Mouse (Mus musculus) heart, embryonic 12.5 days (tissue): ENCODE data around the gene Hibch. TPM values are rescaled to one million over a fixed set of nuclear protein-coding genes. Genes with fewer than 3 reads are reported as not detected.
A peak's percentile ranks its signal among the peaks of the same experiment; 100 is the strongest.

Experiments
- ATAC-seq: fragments of 200-750 bp; cut with Nextera tagmentation; 2 replicates; pipeline ENCODE4 v1.8.0; 2017; ENCODE audit warnings: moderate TSS enrichment, moderate library complexity; ENCODE audit not compliant: insufficient number of reproducible peaks, low FRiP score
- H3K27ac ChIP-seq: fragments of 300-500 bp; sonication (generic); 2 replicates; pipeline ENCODE4 v1.5.1; 2016; ENCODE audit warnings: mild to moderate bottlenecking, moderate library complexity; ENCODE audit not compliant: poor library complexity, severe bottlenecking
- H3K27me3 ChIP-seq: fragments of 300-500 bp; sonication (generic); replicated peaks from 2 replicates; pipeline ENCODE4 v1.6.1; 2016; ENCODE audit warnings: mild to moderate bottlenecking, moderate library complexity
- H3K36me3 ChIP-seq: fragments of 300-500 bp; sonication (generic); 2 replicates; pipeline ENCODE4 v1.6.1; 2016; ENCODE audit warnings: mild to moderate bottlenecking, moderate library complexity
- H3K4me1 ChIP-seq: fragments of 300-500 bp; sonication (generic); replicated peaks from 2 replicates; pipeline ENCODE4 v1.6.1; 2016; ENCODE audit warnings: mild to moderate bottlenecking
- H3K4me2 ChIP-seq: fragments of 300-500 bp; sonication (generic); 2 replicates; pipeline ENCODE4 v1.6.1; 2016; ENCODE audit warnings: mild to moderate bottlenecking, moderate library complexity
- H3K4me3 ChIP-seq: fragments of 300-500 bp; sonication (generic); 2 replicates; pipeline ENCODE4 v1.5.1; 2016; ENCODE audit warnings: mild to moderate bottlenecking
- H3K9ac ChIP-seq: fragments of 300-500 bp; sonication (generic); 2 replicates; pipeline ENCODE4 v1.6.1; 2016; ENCODE audit warnings: mild to moderate bottlenecking, moderate library complexity
- H3K9me3 ChIP-seq: fragments of 300-500 bp; sonication (generic); replicated peaks from 2 replicates; pipeline ENCODE4 v1.6.1; 2016; ENCODE audit warnings: mild to moderate bottlenecking, moderate library complexity
- WGBS: fragments of 180-500 bp; shearing (Covaris S2); methylation state at CpG from one replicate; pipeline ENCODE4 v1.1.7; 2016; 5-methylcytosine and 5-hydroxymethylcytosine counted together
- polyA plus RNA-seq: library from polyadenylated mRNA; unstranded; fragments of >200 nt; fragmentation: Nextera tagmentation; extraction: Ambion mirVana; gene quantifications from 2 replicates; pipeline ENCODE4 v1.2.1, GENCODE M21; 2016

Hibch gene
- polyA plus RNA-seq, result 28.2 and 31.9 TPM in 2 replicates

- peak within 1 kb of the TSS; percentile 68 for H3K4me3 ChIP-seq
Measured at GRCm38 (mm10) chr1:52844782-52845665, at the start of gene Hibch. Hibch (plus strand) TSS chr1:52844929.

GRCm38 (mm10) chr1:52795927-52796326, 48.8 kb upstream of the Hibch start:
- no peak for ATAC-seq
- Histone ChIP-seq H3K4me2 (no peak overlapping the region), H3K4me3 (no peak overlapping the region), H3K36me3 (peaks cover 26% of the 10 kb centered on the region; the same call in 1 of the 2 replicates), H3K27me3 (no peaks in the 10 kb centered on the region), H3K27ac (no peak overlapping the region), H3K9me3 (no peaks in the 10 kb centered on the region), H3K9ac (no peak overlapping the region), H3K4me1 (peaks cover 30% of the 10 kb centered on the region)
- WGBS, result 93% methylated on average over 2 of the region's 2 CpGs

More at GRCm38 (mm10) chr1:52844782-52845665, at the start of gene Hibch:
- WGBS, result 2% methylated on average over 45 of the region's 45 CpGs
- Histone ChIP-seq H3K27me3 (no peaks in the 10 kb centered on the region), H3K9me3 (no peaks in the 10 kb centered on the region), H3K9ac (peak within 1 kb of the TSS; percentile 75), H3K4me2 (peak within 1 kb of the TSS; percentile 78), H3K27ac (peak within 1 kb of the TSS; percentile 80), H3K36me3 (no peaks in the 10 kb centered on the region), H3K4me1 (peaks cover 24% of the 10 kb centered on the region)
- ATAC-seq, result peak; percentile 100

DNA sequence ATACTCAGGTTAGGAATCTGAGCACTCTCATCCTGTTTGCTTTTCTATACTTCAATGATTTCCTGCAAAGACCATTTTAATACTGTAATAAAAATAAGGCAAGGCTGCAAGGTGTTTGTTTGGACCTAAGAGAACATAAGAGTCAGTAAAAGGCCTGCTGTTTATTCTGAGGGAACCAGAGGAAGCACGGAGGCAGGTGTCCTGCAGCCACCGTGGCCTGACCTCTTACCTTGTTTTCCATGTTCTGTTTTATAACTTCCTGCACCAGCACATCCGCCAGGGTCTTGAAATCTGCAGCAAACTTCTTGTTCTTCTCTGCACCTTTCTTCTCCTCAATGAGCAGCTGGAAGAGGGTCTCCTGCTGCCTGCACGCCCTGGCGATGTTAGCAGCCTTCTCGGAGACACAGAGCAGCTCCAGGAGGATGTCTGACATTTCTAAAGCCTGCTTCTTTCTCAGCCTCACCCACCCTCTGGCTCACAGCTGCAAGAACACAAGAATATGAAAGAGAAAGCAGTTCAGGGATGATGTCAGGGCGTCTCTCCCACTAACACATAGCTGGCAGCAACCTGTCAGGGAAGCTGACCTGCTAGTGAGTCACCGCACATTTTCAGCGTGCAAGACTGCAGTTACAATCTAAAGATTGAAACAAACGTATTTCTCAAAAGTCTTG, 45.5 kb upstream of the Hibch start:
- peaks cover 30% of the 10 kb centered on the region for H3K4me1 ChIP-seq
- H3K9ac ChIP-seq, result no peak overlapping the region
- H3K9me3 ChIP-seq, result no peaks in the 10 kb centered on the region
- peak overlapping the region; percentile 25 for H3K4me2 ChIP-seq
- no peak for ATAC-seq
- no peaks in the 10 kb centered on the region for H3K27me3 ChIP-seq
- peaks cover 10% of the 10 kb centered on the region; the same call in 1 of the 2 replicates for H3K36me3 ChIP-seq
- H3K4me3 ChIP-seq, result no peak overlapping the region
- peak overlapping the region; percentile 25; the same call in 1 of the 2 replicates for H3K27ac ChIP-seq
- WGBS, result 47% methylated on average over 10 of the region's 10 CpGs

GRCm38 (mm10) chr1:52799772-52800171, 45.0 kb upstream of the Hibch start:
- peaks cover 5% of the 10 kb centered on the region; the same call in 1 of the 2 replicates for H3K36me3 ChIP-seq
- H3K27me3 ChIP-seq, result no peaks in the 10 kb centered on the region
- peak overlapping the region; percentile 25; the same call in 1 of the 2 replicates for H3K27ac ChIP-seq
- H3K4me1 ChIP-seq, result peaks cover 30% of the 10 kb centered on the region
- H3K4me3 ChIP-seq, result no peak overlapping the region
- WGBS, result 30% methylated on average over 5 of the region's 5 CpGs
- peak overlapping the region; percentile 40 for H3K4me2 ChIP-seq
- no peak overlapping the region for H3K9ac ChIP-seq
- H3K9me3 ChIP-seq, result no peaks in the 10 kb centered on the region
- no peak for ATAC-seq

GRCm38 (mm10) chr1:52800340-52800740, 44.4 kb upstream of the Hibch start:
- peak overlapping the region; percentile 40 for H3K4me2 ChIP-seq
- H3K27me3 ChIP-seq, result no peaks in the 10 kb centered on the region
- no peak overlapping the region for H3K9ac ChIP-seq
- ATAC-seq, result no peak
- WGBS, result 46% methylated on average over 3 of the region's 3 CpGs
- peaks cover 30% of the 10 kb centered on the region for H3K4me1 ChIP-seq
- peak overlapping the region; percentile 25; the same call in 1 of the 2 replicates for H3K27ac ChIP-seq
- H3K36me3 ChIP-seq, result peaks cover 5% of the 10 kb centered on the region; the same call in 1 of the 2 replicates
- no peaks in the 10 kb centered on the region for H3K9me3 ChIP-seq
- H3K4me3 ChIP-seq, result no peak overlapping the region

DNA sequence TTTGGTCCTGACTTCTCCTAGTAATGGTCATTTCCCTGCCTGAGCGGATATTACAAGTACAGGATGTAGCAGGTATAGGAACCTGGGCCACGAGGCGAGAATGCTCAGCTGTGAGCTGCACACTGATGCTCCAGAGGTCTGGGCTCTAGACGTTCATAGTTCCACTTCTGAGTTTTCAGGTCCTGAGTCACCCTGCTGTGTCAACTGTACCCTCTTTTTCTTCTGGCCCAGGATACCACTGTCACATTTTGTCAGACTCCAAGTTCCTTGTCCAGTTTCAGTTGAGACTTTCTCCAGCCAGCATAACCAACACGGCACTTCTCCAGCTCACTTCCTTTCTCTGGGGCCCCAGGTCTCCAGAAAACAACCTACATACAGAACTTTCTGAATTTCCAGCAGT, 43.1 kb upstream of the Hibch start:
- no peak overlapping the region for H3K4me3 ChIP-seq
- 78% methylated on average over 5 of the region's 5 CpGs for WGBS
- no peaks in the 10 kb centered on the region for H3K9me3 ChIP-seq
- no peak overlapping the region for H3K9ac ChIP-seq
- H3K4me1 ChIP-seq, result peaks cover 30% of the 10 kb centered on the region
- no peak overlapping the region for H3K4me2 ChIP-seq
- ATAC-seq, result no peak
- no peaks in the 10 kb centered on the region for H3K27me3 ChIP-seq
- no peak overlapping the region for H3K27ac ChIP-seq
- H3K36me3 ChIP-seq, result no peaks in the 10 kb centered on the region

GRCm38 (mm10) chr1:52802406-52802975, 42.2 kb upstream of the Hibch start:
- Histone ChIP-seq H3K4me2 (no peak overlapping the region), H3K4me1 (peaks cover 30% of the 10 kb centered on the region), H3K4me3 (no peak overlapping the region), H3K9ac (no peak overlapping the region), H3K27me3 (no peaks in the 10 kb centered on the region), H3K36me3 (no peaks in the 10 kb centered on the region), H3K9me3 (no peaks in the 10 kb centered on the region), H3K27ac (no peak overlapping the region)
- no peak for ATAC-seq
- WGBS, result 85% methylated on average over 5 of the region's 5 CpGs

GRCm38 (mm10) chr1:52805041-52805440, 39.7 kb upstream of the Hibch start:
- Histone ChIP-seq H3K4me1 (peaks cover 7% of the 10 kb centered on the region), H3K27me3 (no peaks in the 10 kb centered on the region), H3K36me3 (0 out of 2 replicates have a peak, but pooled peaks cover 3% of the 10 kb centered on the region), H3K4me2 (no peak overlapping the region), H3K9ac (no peak overlapping the region), H3K9me3 (no peaks in the 10 kb centered on the region), H3K4me3 (no peak overlapping the region), H3K27ac (no peak overlapping the region)
- ATAC-seq, result no peak
- 83% methylated on average over 1 of the region's 1 CpGs for WGBS

DNA sequence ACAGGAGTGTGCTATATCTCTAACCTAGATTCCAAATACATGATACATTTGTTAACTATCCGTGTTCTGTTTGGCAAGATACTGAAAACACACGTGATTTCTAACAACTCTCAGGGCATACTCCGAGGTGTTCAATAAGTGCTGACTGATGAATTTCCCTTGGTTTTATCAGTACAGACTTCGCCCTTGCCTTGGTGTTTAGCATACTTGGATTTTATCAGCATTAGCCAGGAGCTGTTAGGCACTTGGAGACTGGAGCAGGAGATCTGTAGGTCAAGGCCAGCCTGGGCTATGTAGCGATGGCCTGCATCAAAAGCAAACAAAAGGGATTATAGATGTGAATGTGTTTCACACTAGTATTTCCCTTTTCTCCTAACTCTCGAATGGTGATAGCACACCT, 36.3 kb upstream of the Hibch start:
- Histone ChIP-seq H3K9me3 (no peaks in the 10 kb centered on the region), H3K27me3 (no peaks in the 10 kb centered on the region), H3K4me2 (no peak overlapping the region), H3K36me3 (peaks cover 7% of the 10 kb centered on the region; the same call in 1 of the 2 replicates), H3K4me3 (no peak overlapping the region), H3K4me1 (no peaks in the 10 kb centered on the region), H3K9ac (no peak overlapping the region), H3K27ac (no peak overlapping the region)
- 55% methylated on average over 6 of the region's 6 CpGs for WGBS
- ATAC-seq, result no peak

DNA sequence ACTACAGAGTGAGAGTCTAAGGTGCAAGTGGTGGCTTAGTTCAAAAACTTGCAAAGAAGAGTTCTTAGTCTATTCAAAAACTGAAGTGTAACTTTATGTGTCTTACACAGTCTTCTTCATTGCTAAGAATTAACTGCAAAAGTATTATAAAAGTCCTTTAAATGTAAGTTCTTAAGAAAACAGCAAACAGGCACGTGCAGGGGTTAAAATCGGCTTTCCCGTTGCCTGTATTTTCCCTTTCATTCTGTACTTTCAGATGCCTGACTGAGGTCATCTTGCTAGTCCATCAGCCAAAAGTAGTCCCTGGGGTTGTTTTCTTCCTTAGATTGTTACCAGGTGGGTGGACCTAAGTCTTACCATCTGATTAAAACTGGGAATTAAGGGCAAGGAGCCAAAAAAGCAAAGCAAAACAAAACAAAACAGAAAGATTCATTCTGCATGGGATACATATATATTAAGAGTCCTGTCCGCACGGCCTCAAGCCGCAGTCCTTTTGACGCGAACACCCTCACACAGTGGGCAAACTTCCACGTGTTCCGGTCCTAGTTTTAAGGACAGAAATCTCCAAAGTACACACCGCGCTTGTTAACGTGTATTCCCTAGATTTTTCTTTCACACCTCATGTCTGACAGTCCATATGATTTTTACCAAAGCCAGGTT, 28.4 kb upstream of the Hibch start:
- H3K9ac ChIP-seq, result no peak overlapping the region
- ATAC-seq, result no peak
- WGBS, result 63% methylated on average over 13 of the region's 13 CpGs
- H3K27ac ChIP-seq, result no peak overlapping the region
- no peaks in the 10 kb centered on the region for H3K36me3 ChIP-seq
- H3K9me3 ChIP-seq, result no peaks in the 10 kb centered on the region
- H3K4me1 ChIP-seq, result peaks cover 7% of the 10 kb centered on the region; the same call in 1 of the 2 replicates
- peak overlapping the region; percentile 68 for H3K4me3 ChIP-seq
- peak overlapping the region; percentile 76 for H3K4me2 ChIP-seq
- H3K27me3 ChIP-seq, result no peaks in the 10 kb centered on the region
